Mouse (Mus musculus): ENCODE results near the gene Wdsub1. TPM values are rescaled to one million over a fixed set of nuclear protein-coding genes. Genes with fewer than 3 reads are reported as not detected.

The Wdsub1 gene
- 40.6 and 46.0 TPM in 2 replicates for polyA plus RNA-seq (2015; fragmentation: Nextera tagmentation; extraction: Ambion mirVana)

GRCm38 (mm10) chr2:59881831-59882741 is at the start of gene Wdsub1:
Wdsub1 (minus strand) TSS chr2:59882591.
- H3K4me2 ChIP-seq (ENCODE audit: low read depth, low read length) = peak within 1 kb of the TSS; percentile 54
- H3K36me3 ChIP-seq (ENCODE audit: control insufficient read depth, insufficient read depth, low read length) = 0 out of 2 replicates have a peak, but pooled peaks cover 3% of the 10 kb centered on the region
- no peaks in the 10 kb centered on the region for H3K9me3 ChIP-seq (ENCODE audit: control insufficient read depth, low read length)
- H3K4me3 ChIP-seq (ENCODE audit: low read length) = peak within 1 kb of the TSS; percentile 97
- H3K4me1 ChIP-seq (replicated peaks; ENCODE audit: control insufficient read depth, insufficient read depth, low read length) = peaks cover 10% of the 10 kb centered on the region
- WGBS = 2% methylated on average over 57 of the region's 57 CpGs
- peak; percentile 97 for ATAC-seq (ENCODE audit: low read depth)
- H3K27me3 ChIP-seq (ENCODE audit: control insufficient read depth, insufficient read depth, low read depth, low read length) = no peaks in the 10 kb centered on the region
- H3K27ac ChIP-seq (ENCODE audit: low read length) = peak within 1 kb of the TSS; percentile 90
- H3K9ac ChIP-seq (ENCODE audit: low read length) = peak within 1 kb of the TSS; percentile 93

- Histone ChIP-seq H3K9ac (ENCODE audit: low read length) (no peak overlapping the region), H3K27me3 (ENCODE audit: control insufficient read depth, insufficient read depth, low read depth, low read length) (no peaks in the 10 kb centered on the region), H3K4me3 (ENCODE audit: low read length) (no peak overlapping the region), H3K4me2 (ENCODE audit: low read depth, low read length) (no peak overlapping the region), H3K27ac (ENCODE audit: low read length) (no peak overlapping the region), H3K36me3 (ENCODE audit: control insufficient read depth, insufficient read depth, low read length) (peaks cover 32% of the 10 kb centered on the region), H3K9me3 (ENCODE audit: control insufficient read depth, low read length) (no peaks in the 10 kb centered on the region), H3K4me1 (replicated peaks; ENCODE audit: control insufficient read depth, insufficient read depth, low read length) (no peaks in the 10 kb centered on the region)
- ATAC-seq (ENCODE audit: low read depth) = no peak
- WGBS = 89% methylated on average over 11 of the region's 11 CpGs
Observed at GRCm38 (mm10) chr2:59913610-59914009, 31.2 kb upstream of the Wdsub1 start.

GRCm38 (mm10) chr2:59908048-59908447 is 25.7 kb upstream of the Wdsub1 start:
- Histone ChIP-seq H3K9ac (ENCODE audit: low read length) (no peak overlapping the region), H3K36me3 (ENCODE audit: control insufficient read depth, insufficient read depth, low read length) (peaks cover 36% of the 10 kb centered on the region), H3K4me2 (ENCODE audit: low read depth, low read length) (no peak overlapping the region), H3K4me3 (ENCODE audit: low read length) (no peak overlapping the region), H3K27ac (ENCODE audit: low read length) (no peak overlapping the region), H3K9me3 (ENCODE audit: control insufficient read depth, low read length) (no peaks in the 10 kb centered on the region), H3K27me3 (ENCODE audit: control insufficient read depth, insufficient read depth, low read depth, low read length) (no peaks in the 10 kb centered on the region), H3K4me1 (replicated peaks; ENCODE audit: control insufficient read depth, insufficient read depth, low read length) (no peaks in the 10 kb centered on the region)
- 86% methylated on average over 9 of the region's 9 CpGs for WGBS
- ATAC-seq (ENCODE audit: low read depth) = no peak

- no peak overlapping the region for H3K27ac ChIP-seq (ENCODE audit: low read length)
- no peak overlapping the region for H3K4me2 ChIP-seq (ENCODE audit: low read depth, low read length)
- no peak overlapping the region for H3K4me3 ChIP-seq (ENCODE audit: low read length)
- no peaks in the 10 kb centered on the region for H3K9me3 ChIP-seq (ENCODE audit: control insufficient read depth, low read length)
- no peak for ATAC-seq (ENCODE audit: low read depth)
- no peak overlapping the region for H3K9ac ChIP-seq (ENCODE audit: low read length)
- peaks cover 31% of the 10 kb centered on the region for H3K36me3 ChIP-seq (ENCODE audit: control insufficient read depth, insufficient read depth, low read length)
- H3K27me3 ChIP-seq (ENCODE audit: control insufficient read depth, insufficient read depth, low read depth, low read length) = no peaks in the 10 kb centered on the region
- no peaks in the 10 kb centered on the region for H3K4me1 ChIP-seq (replicated peaks; ENCODE audit: control insufficient read depth, insufficient read depth, low read length)
- 75% methylated on average over 7 of the region's 7 CpGs for WGBS
Observed at GRCm38 (mm10) chr2:59904007-59904406, 21.6 kb upstream of the Wdsub1 start.

GRCm38 (mm10) chr2:59898666-59899065 is 16.3 kb upstream of the Wdsub1 start:
- ATAC-seq (ENCODE audit: low read depth) = no peak
- H3K4me1 ChIP-seq (replicated peaks; ENCODE audit: control insufficient read depth, insufficient read depth, low read length) = peaks cover 5% of the 10 kb centered on the region

GRCm38 (mm10) chr2:59898105-59898504 is 15.7 kb upstream of the Wdsub1 start:
- ATAC-seq (ENCODE audit: low read depth) = no peak
- Histone ChIP-seq H3K4me2 (ENCODE audit: low read depth, low read length) (no peak overlapping the region), H3K27me3 (ENCODE audit: control insufficient read depth, insufficient read depth, low read depth, low read length) (no peaks in the 10 kb centered on the region), H3K4me3 (ENCODE audit: low read length) (no peak overlapping the region), H3K4me1 (replicated peaks; ENCODE audit: control insufficient read depth, insufficient read depth, low read length) (peaks cover 5% of the 10 kb centered on the region), H3K27ac (ENCODE audit: low read length) (no peak overlapping the region), H3K9ac (ENCODE audit: low read length) (no peak overlapping the region), H3K36me3 (ENCODE audit: control insufficient read depth, insufficient read depth, low read length) (peaks cover 12% of the 10 kb centered on the region), H3K9me3 (ENCODE audit: control insufficient read depth, low read length) (no peaks in the 10 kb centered on the region)
- 79% methylated on average over 6 of the region's 7 CpGs for WGBS

More at GRCm38 (mm10) chr2:59898666-59899065, 16.3 kb upstream of the Wdsub1 start:
- H3K4me2 ChIP-seq (ENCODE audit: low read depth, low read length) = no peak overlapping the region
- no peaks in the 10 kb centered on the region for H3K27me3 ChIP-seq (ENCODE audit: control insufficient read depth, insufficient read depth, low read depth, low read length)
- no peak overlapping the region for H3K27ac ChIP-seq (ENCODE audit: low read length)
- peaks cover 15% of the 10 kb centered on the region for H3K36me3 ChIP-seq (ENCODE audit: control insufficient read depth, insufficient read depth, low read length)
- H3K9ac ChIP-seq (ENCODE audit: low read length) = no peak overlapping the region
- no peak overlapping the region for H3K4me3 ChIP-seq (ENCODE audit: low read length)
- H3K9me3 ChIP-seq (ENCODE audit: control insufficient read depth, low read length) = no peaks in the 10 kb centered on the region
- WGBS = 89% methylated on average over 4 of the region's 4 CpGs

- Histone ChIP-seq H3K27me3 (ENCODE audit: control insufficient read depth, insufficient read depth, low read depth, low read length) (no peaks in the 10 kb centered on the region), H3K4me2 (ENCODE audit: low read depth, low read length) (0 out of 2 replicates have a peak overlapping the region, but pooled peaks have one; percentile 3), H3K27ac (ENCODE audit: low read length) (peak overlapping the region; percentile 32; the same call in 1 of the 2 replicates), H3K4me3 (ENCODE audit: low read length) (no peak overlapping the region), H3K9ac (ENCODE audit: low read length) (no peak overlapping the region), H3K4me1 (replicated peaks; ENCODE audit: control insufficient read depth, insufficient read depth, low read length) (peaks cover 5% of the 10 kb centered on the region), H3K9me3 (ENCODE audit: control insufficient read depth, low read length) (no peaks in the 10 kb centered on the region), H3K36me3 (ENCODE audit: control insufficient read depth, insufficient read depth, low read length) (peaks cover 9% of the 10 kb centered on the region)
- peak; percentile 79; the same call in 1 of the 2 replicates for ATAC-seq (ENCODE audit: low read depth)
- WGBS = 50% methylated on average over 8 of the region's 8 CpGs
Observed at GRCm38 (mm10) chr2:59896837-59897236, 14.4 kb upstream of the Wdsub1 start.

- Histone ChIP-seq H3K9ac (ENCODE audit: low read length) (no peak overlapping the region), H3K27ac (ENCODE audit: low read length) (peak overlapping the region; percentile 32; the same call in 1 of the 2 replicates), H3K9me3 (ENCODE audit: control insufficient read depth, low read length) (no peaks in the 10 kb centered on the region), H3K36me3 (ENCODE audit: control insufficient read depth, insufficient read depth, low read length) (peaks cover 6% of the 10 kb centered on the region), H3K4me1 (replicated peaks; ENCODE audit: control insufficient read depth, insufficient read depth, low read length) (peaks cover 5% of the 10 kb centered on the region), H3K27me3 (ENCODE audit: control insufficient read depth, insufficient read depth, low read depth, low read length) (no peaks in the 10 kb centered on the region), H3K4me2 (ENCODE audit: low read depth, low read length) (0 out of 2 replicates have a peak overlapping the region, but pooled peaks have one; percentile 3), H3K4me3 (ENCODE audit: low read length) (no peak overlapping the region)
- 52% methylated on average over 7 of the region's 7 CpGs for WGBS
- no peak; the same call in 1 of the 2 replicates for ATAC-seq (ENCODE audit: low read depth)
Observed at GRCm38 (mm10) chr2:59896400-59896799, 14.0 kb upstream of the Wdsub1 start.

- Histone ChIP-seq H3K4me3 (ENCODE audit: low read length) (no peak overlapping the region), H3K36me3 (ENCODE audit: control insufficient read depth, insufficient read depth, low read length) (no peaks in the 10 kb centered on the region), H3K4me2 (ENCODE audit: low read depth, low read length) (no peak overlapping the region), H3K9ac (ENCODE audit: low read length) (no peak overlapping the region), H3K9me3 (ENCODE audit: control insufficient read depth, low read length) (no peaks in the 10 kb centered on the region), H3K4me1 (replicated peaks; ENCODE audit: control insufficient read depth, insufficient read depth, low read length) (no peaks in the 10 kb centered on the region), H3K27ac (ENCODE audit: low read length) (no peak overlapping the region), H3K27me3 (ENCODE audit: control insufficient read depth, insufficient read depth, low read depth, low read length) (no peaks in the 10 kb centered on the region)
- ATAC-seq (ENCODE audit: low read depth) = no peak
- WGBS = 83% methylated on average over 6 of the region's 6 CpGs
Observed at GRCm38 (mm10) chr2:59889699-59890098, 7.3 kb upstream of the Wdsub1 start.
